Mouse (Mus musculus) c-Kit-negative CD71-positive TER-119-positive erythroid progenitor cells, embryonic 14.5 days (primary cell): ENCODE results near the gene Gm4513.
"Not testable (repeated sequence)": the region's sequence is repeated elsewhere in the genome, so short reads cannot be mapped to it uniquely, and the experiment has no call there.

Experiments
- DNase-seq: peaks from one replicate; pipeline ENCODE4 v3.0.0-alpha.2; 2013; ENCODE audit warnings: low read depth, low spot score

Gene Gm4513

DNA sequence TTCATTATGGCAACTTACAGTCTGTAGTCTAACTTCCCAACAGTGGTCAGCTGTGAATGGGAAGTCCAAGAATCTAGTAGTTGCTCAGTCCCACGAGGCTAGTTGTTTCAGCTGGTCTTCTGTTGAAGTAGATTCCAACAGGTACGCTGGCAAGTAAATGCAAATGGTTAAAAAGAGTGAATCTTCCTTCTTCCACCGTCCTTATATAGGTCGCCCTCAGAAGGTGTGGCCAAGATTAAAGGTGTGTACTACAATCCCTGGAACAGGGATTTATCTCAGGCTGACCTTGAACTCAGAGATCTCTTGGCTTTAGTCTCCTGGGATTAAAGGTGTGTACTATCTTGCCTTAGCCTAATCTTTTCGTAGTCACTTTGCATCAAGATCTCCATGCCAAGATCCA is at the start of gene Gm4513:
Gene Gm4513, minus strand, starts transcription at position 101 of the 400 bp plus-strand sequence.
- DNase-seq: not testable (repeated sequence)

GRCm38 (mm10) chr7:20576141-20576540 is 22.7 kb downstream of the Gm4513 start, which contains the start of gene Gm4141:
TSS of gene Gm4141 (minus strand) at chr7:20576241.
- not testable (repeated sequence) for DNase-seq

DNA sequence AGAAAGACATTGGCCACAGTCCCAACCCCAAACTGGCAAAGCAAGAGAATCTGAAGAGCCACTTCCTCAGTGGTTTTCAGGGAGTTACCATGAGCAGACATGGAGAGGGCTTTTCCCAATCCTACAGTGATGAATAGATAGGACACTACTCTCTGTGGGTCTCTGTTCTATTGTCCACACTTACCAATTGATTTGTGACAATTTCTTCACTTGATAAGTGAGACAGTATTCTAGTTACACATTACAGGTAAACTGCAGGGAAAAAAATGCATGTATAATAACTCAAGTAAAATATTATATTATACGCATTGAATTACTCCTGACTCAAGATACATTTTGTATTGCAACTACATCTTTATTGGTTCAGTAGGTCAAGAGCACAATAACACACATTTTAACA is 53.2 kb downstream of the Gm4513 start, which contains the start of gene Gm5726:
Gene Gm5726, minus strand, starts transcription at position 101 of the 400 bp plus-strand sequence.
- not testable (repeated sequence) for DNase-seq
